In the genomic region with DNA sequence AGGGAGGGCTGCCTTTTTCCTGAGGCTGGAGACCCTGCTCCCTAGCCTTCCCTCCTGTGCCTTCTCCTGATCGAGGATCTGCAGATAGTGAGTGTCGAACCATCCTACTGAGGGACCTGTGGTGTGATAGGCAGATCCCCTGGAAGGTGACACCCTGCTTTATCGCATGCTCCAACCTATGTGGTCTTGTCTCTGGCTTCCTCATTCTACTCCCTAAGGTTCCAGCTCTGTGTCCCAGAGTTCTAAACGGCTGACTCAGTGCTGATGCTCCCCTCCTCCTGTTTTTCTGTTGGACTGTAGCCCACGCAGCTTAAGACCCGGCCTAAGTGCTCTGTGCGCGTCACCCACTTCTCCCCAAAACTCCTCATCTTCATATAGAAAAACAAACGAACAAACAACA, we compare ENCODE assay signal across 16 mouse cellular contexts.
"Had no signal": no experiment of that assay in that cellular context is flagged by ENCODE, and none has a peak within 500 bp of the region (broad histone marks: within the 10 kb centered on the region; RNA-seq: fewer than 3 reads in every experiment).

No protein-coding gene starts in this region.

- H3K4me2 ChIP-seq: liver, embryonic 11.5 days; lung, embryonic 14.5 days; midbrain, embryonic 11.5 days; stomach, embryonic 15.5 days had no signal

- DNase-seq: layer of hippocampus, adult 9-11 months; liver, postnatal 0 days; lung, embryonic 14.5 days; midbrain, embryonic 14.5 days; right cerebral cortex, adult 18-20 months; right cerebral cortex, postnatal 14 days; right cerebral cortex, postnatal 4 days; thymus, postnatal 25 days had no signal

- H3K27me3 ChIP-seq: stomach, embryonic 15.5 days had no signal

- H3K9ac ChIP-seq: liver, embryonic 14.5 days; liver, postnatal 0 days; lung, embryonic 14.5 days; stomach, embryonic 15.5 days had no signal

- H3K4me3 ChIP-seq: layer of hippocampus, adult 2 months; megakaryocyte, embryonic 14.5 days; stomach, embryonic 15.5 days had no signal

- H3K36me3 ChIP-seq: stomach, embryonic 15.5 days had no signal

- H3K27ac ChIP-seq: kidney, postnatal 0 days; layer of hippocampus, adult 2 months; liver, embryonic 14.5 days; stomach, embryonic 15.5 days had no signal

- ATAC-seq: liver, postnatal 0 days; lung, postnatal 0 days had no signal

- H3K9me3 ChIP-seq: megakaryocyte, embryonic 14.5 days; stomach, embryonic 15.5 days had no signal
